Mouse (Mus musculus): ENCODE results near the gene Gdap1l1.

DNA sequence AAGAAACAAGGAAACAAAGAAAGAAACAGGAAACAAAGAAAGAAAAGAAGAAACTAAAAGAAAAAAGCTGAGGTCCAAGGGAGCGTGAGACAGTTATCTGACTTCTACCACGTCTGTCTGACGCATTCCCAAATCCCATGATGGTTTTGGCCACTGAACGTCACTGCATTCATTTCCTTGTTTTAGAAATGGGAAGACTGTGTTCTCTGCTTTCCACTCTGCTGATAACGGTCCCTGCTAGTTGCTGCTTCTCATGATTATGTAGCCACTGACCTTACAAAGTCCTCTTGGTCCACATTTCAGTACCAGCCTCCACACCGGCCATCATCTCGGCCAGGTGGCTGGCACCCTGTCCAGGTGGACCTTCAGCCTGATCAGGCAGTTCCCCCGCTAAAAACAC is 39.1 kb upstream of the Gdap1l1 start:
- TF ChIP-seq CTCF (IDR thresholded peaks at IDR 0.05; ENCODE audit: low read depth) (no peak), EP300 (IDR thresholded peaks at IDR 0.05; ENCODE audit: low read depth) (peak; percentile 91)
